Mouse (Mus musculus) adrenal gland, adult 18-20 months (tissue): ENCODE measurements at regions not wholly inside any gene's neighbourhood (a gene's known extent, or its start where the extent isn't known, plus 50 kb on each side); places are given as distances from the start of the nearest gene placed in this dataset.
"Not testable (repeated sequence)": the region's sequence is repeated elsewhere in the genome, so short reads cannot be mapped to it uniquely, and the experiment has no call there.

ENCODE experiments used
- DNase-seq, 2 experiments: peaks; one replicate each; pipeline ENCODE4 v3.0.0; 2021 to 2022; ENCODE audit warnings: low spot score in 2 of 2

- DNase-seq: no peak
Measured at GRCm38 (mm10) chr3:6886200-6887052, 266.2 kb upstream of the 1700008P02Rik start.

GRCm38 (mm10) chr3:6883401-6883800 is 263.2 kb upstream of the 1700008P02Rik start:
- no peak for DNase-seq

- DNase-seq: no peak
Measured at GRCm38 (mm10) chr3:6876265-6876664, 256.0 kb upstream of the 1700008P02Rik start.

DNA sequence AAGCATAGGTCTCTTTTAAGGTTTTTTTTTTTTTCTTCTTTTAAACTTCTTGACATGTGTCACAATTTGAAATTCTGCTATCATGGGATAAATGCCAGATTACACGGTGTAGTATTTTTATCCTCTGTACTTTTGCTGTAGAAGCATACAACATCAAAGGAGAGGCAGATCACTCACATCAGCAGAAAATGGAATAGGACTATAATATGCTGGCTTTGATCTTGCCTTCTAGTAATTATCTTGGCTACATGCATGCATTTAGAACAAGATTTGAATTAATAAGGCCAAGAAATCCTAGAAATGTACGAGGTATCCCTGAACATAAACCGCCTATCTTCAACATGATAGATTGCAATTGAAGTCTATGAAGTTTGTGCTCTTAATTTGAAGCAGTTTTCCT is 251.9 kb upstream of the 1700008P02Rik start:
- no peak for DNase-seq

DNA sequence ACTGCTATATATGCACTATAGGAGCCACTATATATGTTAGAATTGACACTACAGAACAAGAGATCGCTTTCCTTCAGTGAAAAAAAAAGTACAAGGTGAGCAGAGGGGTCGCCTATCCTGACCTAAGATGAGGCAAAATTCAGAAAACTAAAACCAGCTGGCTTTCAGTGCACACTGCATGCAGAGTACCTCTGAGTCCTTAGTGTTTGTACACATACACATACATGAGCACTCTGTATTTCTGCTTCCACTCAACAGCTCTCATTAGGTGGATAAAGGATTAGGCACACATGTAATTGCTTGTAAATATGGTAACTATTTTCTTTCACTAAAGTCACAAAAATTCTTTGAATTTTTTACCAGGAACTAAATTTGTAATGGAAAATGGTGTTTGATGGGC is 251.5 kb upstream of the 1700008P02Rik start:
- DNase-seq: no peak

GRCm38 (mm10) chr3:6866148-6866483 is 245.9 kb upstream of the 1700008P02Rik start:
- no peak for DNase-seq

- DNase-seq: no peak
Measured at GRCm38 (mm10) chr3:6865462-6866147, 245.4 kb upstream of the 1700008P02Rik start.

GRCm38 (mm10) chr3:6859866-6860180 is 239.6 kb upstream of the 1700008P02Rik start:
- no peak for DNase-seq

- DNase-seq: no peak
Measured at GRCm38 (mm10) chr3:6858982-6859865, 239.0 kb upstream of the 1700008P02Rik start.

GRCm38 (mm10) chr3:6819332-6819731 is 199.1 kb upstream of the 1700008P02Rik start:
- no peak for DNase-seq

GRCm38 (mm10) chr3:6812346-6812745 is 192.1 kb upstream of the 1700008P02Rik start:
- no peak for DNase-seq

- DNase-seq: no peak
Measured at GRCm38 (mm10) chr3:6809381-6809950, 189.2 kb upstream of the 1700008P02Rik start.

DNA sequence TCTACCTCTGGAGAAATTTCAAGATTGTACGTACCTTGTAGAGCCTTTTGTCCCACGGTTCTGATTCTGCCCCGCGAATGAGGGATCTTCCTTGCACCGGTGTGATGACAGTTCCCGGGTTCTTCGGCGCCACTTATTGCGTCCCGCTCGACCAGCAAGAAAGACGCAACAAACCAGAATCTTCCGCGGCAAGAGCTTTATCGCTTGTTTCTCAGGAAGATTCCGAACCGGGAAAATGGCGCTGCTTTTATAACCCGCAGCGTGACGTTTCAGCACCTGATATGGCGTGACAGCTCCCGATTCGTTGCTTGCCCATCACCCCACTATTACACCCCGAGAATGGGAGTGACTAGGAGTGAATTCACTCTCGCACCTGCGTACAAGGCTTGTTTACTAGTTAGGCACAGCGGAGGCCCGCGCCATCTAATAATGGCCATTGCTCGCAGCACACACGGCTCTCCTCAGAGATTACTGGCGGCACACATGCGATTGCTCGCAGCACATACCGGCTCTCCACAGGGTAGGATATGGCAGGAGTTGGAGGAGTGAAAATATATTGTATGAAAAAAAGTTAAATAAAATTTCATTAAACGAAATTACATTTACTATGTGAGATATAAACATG is 180.0 kb upstream of the 1700008P02Rik start:
- not testable (repeated sequence) for DNase-seq

DNA sequence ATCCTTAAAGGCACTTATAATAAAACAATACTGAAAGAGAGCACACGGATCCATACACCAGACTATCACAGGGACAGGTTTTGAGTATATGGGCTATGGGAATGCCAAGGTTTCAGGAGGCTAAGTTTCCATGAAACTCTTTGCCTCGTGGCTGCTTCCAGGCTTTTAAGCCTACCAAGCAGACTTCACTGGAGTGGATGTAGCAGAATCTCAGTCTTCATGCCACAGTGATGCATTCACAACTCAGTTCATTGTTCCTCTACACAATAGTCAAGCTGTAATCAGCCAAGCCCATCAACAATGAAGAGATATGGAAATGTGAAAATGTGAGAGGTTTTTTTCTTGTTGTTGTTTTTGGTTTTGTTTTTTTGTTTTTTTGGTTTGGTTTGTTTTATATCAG is 148.3 kb upstream of the 1700008P02Rik start:
- DNase-seq: no peak

DNA sequence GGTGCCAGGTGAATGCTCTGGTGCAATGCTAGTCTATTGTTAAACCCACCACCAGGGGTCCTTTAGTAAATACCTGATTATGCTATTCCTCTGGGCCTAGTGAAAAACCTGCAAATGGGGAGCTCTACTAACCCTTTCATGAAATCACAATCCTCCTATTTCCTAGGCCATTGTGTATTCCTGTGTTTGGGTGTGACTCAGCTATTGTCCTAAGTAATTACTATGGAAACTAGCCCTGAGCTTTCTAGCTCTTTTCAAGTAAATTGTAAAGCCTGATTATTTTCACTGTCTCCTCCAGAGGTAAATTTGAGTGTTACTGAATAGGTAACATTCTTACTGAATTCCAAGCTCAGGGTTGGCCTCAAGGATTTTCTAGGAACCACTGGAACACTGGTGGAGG is 147.8 kb upstream of the 1700008P02Rik start:
- DNase-seq: not testable (repeated sequence)

GRCm38 (mm10) chr3:6759172-6759571 is 138.9 kb upstream of the 1700008P02Rik start:
- no peak for DNase-seq

- no peak for DNase-seq
Measured at GRCm38 (mm10) chr3:6757562-6757961, 137.3 kb upstream of the 1700008P02Rik start.

- DNase-seq: not testable (repeated sequence)
Measured at GRCm38 (mm10) chr3:6750746-6751145, 130.5 kb upstream of the 1700008P02Rik start.

GRCm38 (mm10) chr3:6731372-6732297 is 111.4 kb upstream of the 1700008P02Rik start:
- DNase-seq: no peak

DNA sequence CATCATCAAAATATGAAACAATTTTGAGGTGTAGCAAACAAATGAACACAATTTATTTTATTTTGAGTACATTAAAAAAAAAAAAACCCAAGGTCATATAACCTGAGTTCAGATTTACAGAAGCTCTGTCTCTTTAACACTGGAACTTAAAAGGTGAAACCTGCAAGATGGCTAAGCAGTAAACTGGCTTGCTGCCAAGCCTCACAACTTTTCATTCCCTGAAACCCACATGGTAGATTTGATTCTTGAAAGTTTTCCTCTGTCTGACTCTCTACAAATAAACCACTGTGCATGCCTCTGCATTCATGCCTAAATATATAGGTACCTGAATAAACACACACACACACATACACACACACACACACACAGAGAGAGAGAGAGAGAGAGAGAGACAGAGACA is 109.8 kb upstream of the 1700008P02Rik start:
- DNase-seq: no peak
